Mouse (Mus musculus) CH12.LX (cell line): ENCODE results near the gene Mgarp. TPM values are rescaled to one million over a fixed set of nuclear protein-coding genes. Genes with fewer than 3 reads are reported as not detected.

ENCODE experiments used
- DNase-seq: peaks from one replicate; pipeline ENCODE4 v3.0.0-alpha.2; 2013; ENCODE audit errors: extremely low read depth
- H3K27ac ChIP-seq: 2 replicates; pipeline ENCODE4 v1.5.1; 2012; ENCODE audit warnings: low read depth, mild to moderate bottlenecking, control low read depth, moderate library complexity; ENCODE audit not compliant: insufficient read depth
- H3K27me3 ChIP-seq: replicated peaks from 2 replicates; pipeline ENCODE3; 2012; ENCODE audit warnings: inconsistent platforms
- H3K36me3 ChIP-seq, 2 experiments: replicated peaks in 1 of 2; 2 replicates each; pipeline versions ENCODE3 to v1.6.1; 2012; ENCODE audit warnings: inconsistent platforms in 1 of 2, low read length in 1 of 2, mild to moderate bottlenecking in 1 of 2, mixed read lengths in 1 of 2, moderate library complexity in 1 of 2; ENCODE audit not compliant: control insufficient read depth in 1 of 2, insufficient read depth in 1 of 2
- H3K4me1 ChIP-seq, 2 experiments: 2 replicates each; pipeline ENCODE4 v1.6.1; 2012; ENCODE audit warnings: inconsistent platforms in 1 of 2, moderate library complexity in 1 of 2; ENCODE audit not compliant: insufficient read depth in 2 of 2, control insufficient read depth in 1 of 2
- H3K4me2 ChIP-seq: 2 replicates; pipeline ENCODE4 v1.6.1; 2012; ENCODE audit warnings: low read depth, mild to moderate bottlenecking, control low read depth; ENCODE audit not compliant: poor library complexity, insufficient read depth, severe bottlenecking
- H3K4me3 ChIP-seq, 3 experiments: fragments of 150-350 bp in 1 of 3; sonication (generic) in 1 of 3; replicated peaks in 1 of 3; 2 replicates each; pipeline versions ENCODE3 to v1.5.1; 2011 to 2012; ENCODE audit warnings: low read depth in 2 of 3, low read length in 2 of 3, mild to moderate bottlenecking in 2 of 3, moderate library complexity in 2 of 3, control low read depth in 1 of 3, improper control_type of control experiment in 1 of 3, inconsistent platforms in 1 of 3, mixed read lengths in 1 of 3; ENCODE audit not compliant: poor library complexity in 1 of 3
- H3K79me2 ChIP-seq: replicated peaks from 2 replicates; pipeline ENCODE4 v1.6.1; 2012; ENCODE audit warnings: mild to moderate bottlenecking, moderate library complexity; ENCODE audit not compliant: control insufficient read depth, poor library complexity, insufficient read depth, severe bottlenecking; ENCODE audit errors: extremely low read depth
- H3K9ac ChIP-seq: 2 replicates; pipeline ENCODE4 v1.6.1; 2012; ENCODE audit warnings: low read depth, mild to moderate bottlenecking, control low read depth, moderate library complexity; ENCODE audit not compliant: insufficient read depth
- H3K9me3 ChIP-seq: replicated peaks from 2 replicates; pipeline ENCODE3; 2012; ENCODE audit warnings: low read length, inconsistent platforms, mixed read lengths
- BHLHE40 ChIP-seq: IDR thresholded peaks from 2 replicates; pipeline ENCODE4 v1.6.1; 2011; ENCODE audit warnings: mild to moderate bottlenecking, low read depth, low read length, improper control_type of control experiment
- EP300 ChIP-seq: IDR thresholded peaks from 2 replicates; pipeline ENCODE4 v1.6.1; 2011; ENCODE audit warnings: low read length, improper control_type of control experiment
- ETS1 ChIP-seq: conservative IDR thresholded peaks from 2 replicates; pipeline ENCODE4 v1.6.1; 2012; ENCODE audit warnings: low read depth, mild to moderate bottlenecking, inconsistent platforms, low read length, improper control_type of control experiment, moderate library complexity
- GABPA ChIP-seq: IDR thresholded peaks from 2 replicates; pipeline ENCODE4 v1.6.1; 2012; ENCODE audit warnings: low read depth, low read length, improper control_type of control experiment, inconsistent platforms; ENCODE audit not compliant: insufficient replicate concordance
- IRF4 ChIP-seq: IDR thresholded peaks from 2 replicates; pipeline ENCODE4 v1.6.1; 2014; ENCODE audit warnings: low read depth, mild to moderate bottlenecking, inconsistent platforms, low read length, improper control_type of control experiment
- JUN ChIP-seq: IDR thresholded peaks from 2 replicates; pipeline ENCODE4 v1.6.1; 2011; ENCODE audit warnings: low read depth, mild to moderate bottlenecking, low read length, improper control_type of control experiment, moderate library complexity; ENCODE audit not compliant: insufficient read depth
- KAT2A ChIP-seq: IDR thresholded peaks from 2 replicates; pipeline ENCODE4 v1.6.1; 2012; ENCODE audit warnings: low read length, improper control_type of control experiment, inconsistent platforms; ENCODE audit not compliant: insufficient replicate concordance
- MAX ChIP-seq: IDR thresholded peaks from 2 replicates; pipeline ENCODE4 v1.6.1; 2011; ENCODE audit warnings: low read length, improper control_type of control experiment
- MAZ ChIP-seq: IDR thresholded peaks from 2 replicates; pipeline ENCODE4 v1.6.1; 2012; ENCODE audit warnings: low read depth, mild to moderate bottlenecking, inconsistent platforms, low read length, improper control_type of control experiment, moderate library complexity
- MXI1 ChIP-seq: IDR thresholded peaks from 2 replicates; pipeline ENCODE4 v1.6.1; 2011; ENCODE audit warnings: mild to moderate bottlenecking, low read depth, low read length, improper control_type of control experiment
- MYC ChIP-seq: IDR thresholded peaks from 2 replicates; pipeline ENCODE4 v1.6.1; 2011; ENCODE audit warnings: low read depth, mild to moderate bottlenecking, improper control_type of control experiment, low read length
- NRF1 ChIP-seq: IDR thresholded peaks from 2 replicates; pipeline ENCODE4 v1.6.1; 2014; ENCODE audit warnings: low read depth, mild to moderate bottlenecking, inconsistent platforms, low read length, improper control_type of control experiment, moderate library complexity
- PAX5 ChIP-seq: IDR thresholded peaks from 2 replicates; pipeline ENCODE4 v1.6.1; 2012; ENCODE audit warnings: low read length, inconsistent platforms, mixed read lengths
- TBP ChIP-seq: conservative IDR thresholded peaks from 2 replicates; pipeline ENCODE4 v1.6.1; 2011; ENCODE audit warnings: low read depth, low read length, improper control_type of control experiment
- TCF12 ChIP-seq: IDR thresholded peaks from 2 replicates; pipeline ENCODE4 v1.6.1; 2014; ENCODE audit warnings: low read depth, mild to moderate bottlenecking, inconsistent platforms, low read length, improper control_type of control experiment
- dilution Hi-C: fragments of 300-500 bp; cut with MboI; formaldehyde crosslinking; loops from 2 replicates; pipeline ENCODE4 v1.14.3; 2020; ENCODE audit warnings: low sequenced_read_pairs; ENCODE audit not compliant: extremely low pct_unique_long_range_greater_than_20kb, extremely low pct_ligation_motif_present
- in situ Hi-C: fragments of 300-500 bp; cut with MboI; formaldehyde crosslinking; loops from 3 replicates; pipeline ENCODE4 v1.14.3; 2019; ENCODE audit warnings: low sequenced_read_pairs, low pct_ligation_motif_present, low pct_unique_long_range_greater_than_20kb, mixed read lengths
- polyA plus RNA-seq: library from polyadenylated mRNA; unstranded; fragments of >175 nt; gene quantifications from 2 replicates; pipeline ENCODE4 v1.2.1, GENCODE M21; 2012; ENCODE audit warnings: low read depth; ENCODE audit not compliant: insufficient read length
- total RNA-seq, 2 experiments: library from RNA; depleted of rRNA; stranded (reverse); fragments of 300-350 nt in 1 of 2; fragments of >200 nt in 1 of 2; gene quantifications; 2 replicates each; pipeline ENCODE4 v1.2.3; 2012 to 2014

Mgarp gene
- total and polyA plus RNA-seq, 3 experiments, result not detected

DNA sequence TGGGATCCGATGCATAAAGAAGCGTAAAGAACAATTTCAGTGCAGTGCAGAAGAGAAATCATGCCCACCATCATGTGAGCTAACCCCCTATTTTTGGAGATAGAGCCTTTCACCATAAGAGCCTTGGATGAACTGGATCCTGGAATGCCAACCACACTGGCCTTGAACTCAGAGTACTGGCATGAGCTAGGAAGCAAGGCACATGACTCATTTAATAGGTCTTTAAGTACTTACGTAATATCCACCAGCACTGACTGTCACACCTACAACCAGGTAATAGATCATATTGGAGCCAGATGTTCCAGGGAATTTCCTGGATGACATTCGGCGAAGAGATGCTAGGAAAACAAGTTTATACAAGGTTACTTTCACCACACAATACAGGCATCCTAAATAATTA is 4.9 kb downstream of the Mgarp start:
- TF ChIP-seq MYC (no peak), TBP (no peak), GABPA (no peak), BHLHE40 (no peak), MAX (no peak)
- H3K27ac ChIP-seq, result no peak overlapping the region
- H3K9me3 ChIP-seq, result no peaks in the 10 kb centered on the region
- no peaks in the 10 kb centered on the region for H3K36me3 ChIP-seq
- H3K9ac ChIP-seq, result no peak overlapping the region
- H3K79me2 ChIP-seq, result no peaks in the 10 kb centered on the region
- no peak overlapping the region for H3K4me3 ChIP-seq
- peaks cover 6 to 7% of the 10 kb centered on the region in 2 experiments; a peak in 2 of 4 replicates for H3K4me1 ChIP-seq
- H3K27me3 ChIP-seq, result no peaks in the 10 kb centered on the region
- H3K4me2 ChIP-seq, result no peak overlapping the region
- dilution Hi-C loops (no loop called here), in situ Hi-C loops (no loop called here)
- no peak for DNase-seq

GRCm38 (mm10) chr3:51391095-51391494 is 5.4 kb downstream of the Mgarp start:
- no peaks in the 10 kb centered on the region for H3K36me3 ChIP-seq
- no peaks in the 10 kb centered on the region for H3K79me2 ChIP-seq
- no peak overlapping the region for H3K4me3 ChIP-seq
- H3K4me1 ChIP-seq, result peaks cover 6 to 10% of the 10 kb centered on the region in 2 experiments; a peak in 2 of 4 replicates
- H3K9ac ChIP-seq, result no peak overlapping the region
- no peak overlapping the region for H3K27ac ChIP-seq
- H3K4me2 ChIP-seq, result no peak overlapping the region
- H3K27me3 ChIP-seq, result no peaks in the 10 kb centered on the region
- H3K9me3 ChIP-seq, result no peaks in the 10 kb centered on the region
- no peak for DNase-seq
- dilution Hi-C loops (no loop called here), in situ Hi-C loops (no loop called here)
- no peak for TF ChIP-seq EP300

- no peaks in the 10 kb centered on the region for H3K27me3 ChIP-seq
- H3K27ac ChIP-seq, result no peak overlapping the region
- H3K9ac ChIP-seq, result no peak overlapping the region
- no peak for DNase-seq
- no peak overlapping the region for H3K4me3 ChIP-seq
- dilution Hi-C loops (no loop called here), in situ Hi-C loops (no loop called here)
- H3K4me1 ChIP-seq, result peaks cover 6 to 10% of the 10 kb centered on the region in 2 experiments; a peak in 2 of 4 replicates
- H3K4me2 ChIP-seq, result no peak overlapping the region
- no peaks in the 10 kb centered on the region for H3K79me2 ChIP-seq
- H3K9me3 ChIP-seq, result no peaks in the 10 kb centered on the region
- no peak for TF ChIP-seq GABPA
- no peak for TF ChIP-seq PAX5
- TF ChIP-seq IRF4, result no peak
- no peak for TF ChIP-seq KAT2A
- no peak for TF ChIP-seq MXI1
- no peak for TF ChIP-seq NRF1
- TF ChIP-seq JUN, result no peak
- no peak for TF ChIP-seq MAZ
- no peak for TF ChIP-seq ETS1
- TF ChIP-seq TCF12, result no peak
- no peak for TF ChIP-seq MAX
- TF ChIP-seq, all 38 proteins: peak for 0
- no peaks in the 10 kb centered on the region for H3K36me3 ChIP-seq
Measured at GRCm38 (mm10) chr3:51388904-51389303, 7.6 kb downstream of the Mgarp start.
